Mouse (Mus musculus): Measurements from ENCODE around the gene Sgcb.

- TF ChIP-seq CTCF (IDR thresholded peaks at IDR 0.05; ENCODE audit: borderline replicate concordance, insufficient read depth, low read length) (no peak), POLR2A (IDR thresholded peaks at IDR 0.05; ENCODE audit: low read depth, low read length) (no peak)
Observed at GRCm38 (mm10) chr5:73626842-73627241, 20.7 kb downstream of the Sgcb start.

All from embryonic fibroblast, embryonic 13.5 days (primary cell).